Mouse (Mus musculus) B cell, adult 2 months (primary cell): Measurements from ENCODE around the gene Pth2.
A peak's percentile ranks its signal among the peaks of the same experiment; 100 is the strongest.
"Not testable (repeated sequence)": the region's sequence is repeated elsewhere in the genome, so short reads cannot be mapped to it uniquely, and the experiment has no call there.

Experiments used
- DNase-seq, 2 experiments: peaks; one replicate each; pipeline ENCODE4 v3.0.0; 2022

Gene Pth2

GRCm38 (mm10) chr7:45154096-45154992, 26.5 kb upstream of the Pth2 start, which contains the start of the genes Pih1d1 and Aldh16a1:
Pih1d1 (plus strand) TSS chr7:45154303.
Aldh16a1 (minus strand) TSS chr7:45154584.
- peak; percentile 98 to 99 for DNase-seq

- peak; percentile 71 for DNase-seq
Observed at GRCm38 (mm10) chr7:45154993-45155514, 25.7 kb upstream of the Pth2 start.

- no peak for DNase-seq
Observed at GRCm38 (mm10) chr7:45155590-45155989, 25.2 kb upstream of the Pth2 start.

GRCm38 (mm10) chr7:45156206-45156605, 24.6 kb upstream of the Pth2 start:
- no peak for DNase-seq

GRCm38 (mm10) chr7:45157459-45157858, 23.3 kb upstream of the Pth2 start:
- no peak for DNase-seq

- DNase-seq: no peak
Observed at GRCm38 (mm10) chr7:45158991-45159390, 21.8 kb upstream of the Pth2 start.

GRCm38 (mm10) chr7:45160316-45160800, 20.4 kb upstream of the Pth2 start:
- no peak for DNase-seq

GRCm38 (mm10) chr7:45160866-45161265, 19.9 kb upstream of the Pth2 start:
- DNase-seq: no peak

GRCm38 (mm10) chr7:45161612-45162473, 19.0 kb upstream of the Pth2 start:
- DNase-seq: peak; percentile 93 to 94

GRCm38 (mm10) chr7:45162551-45162950, 18.2 kb upstream of the Pth2 start:
- no peak for DNase-seq

GRCm38 (mm10) chr7:45162996-45163615, 17.7 kb upstream of the Pth2 start:
- DNase-seq: no peak

- DNase-seq: peak; percentile 58
Observed at GRCm38 (mm10) chr7:45163735-45164490, 16.9 kb upstream of the Pth2 start, which contains the start of gene Slc17a7. Slc17a7 (plus strand) TSS chr7:45163949.

- DNase-seq: no peak
Observed at GRCm38 (mm10) chr7:45164833-45165232, 16.0 kb upstream of the Pth2 start.

- no peak for DNase-seq
Observed at GRCm38 (mm10) chr7:45165701-45166100, 15.1 kb upstream of the Pth2 start.

GRCm38 (mm10) chr7:45166950-45167401, 13.8 kb upstream of the Pth2 start:
- no peak for DNase-seq

- no peak for DNase-seq
Observed at GRCm38 (mm10) chr7:45167761-45168445, 12.9 kb upstream of the Pth2 start.

GRCm38 (mm10) chr7:45168656-45169055, 12.1 kb upstream of the Pth2 start:
- DNase-seq: no peak

- peak; percentile 43 to 47 for DNase-seq
Observed at GRCm38 (mm10) chr7:45169495-45169894, 11.3 kb upstream of the Pth2 start.

GRCm38 (mm10) chr7:45172974-45173373, 7.8 kb upstream of the Pth2 start:
- DNase-seq: peak; percentile 73 to 74

- DNase-seq: not testable (repeated sequence)
Observed at GRCm38 (mm10) chr7:45173772-45174171, 7.0 kb upstream of the Pth2 start.
